Mouse (Mus musculus) embryonic facial prominence, embryonic 10.5 days (tissue): Measurements from ENCODE around the gene Ap5z1. TPM values are rescaled to one million over a fixed set of nuclear protein-coding genes. Genes with fewer than 3 reads are reported as not detected.

Experiments used
- DNase-seq: peaks from one replicate; pipeline ENCODE4 v3.0.0-alpha.2; 2017; ENCODE audit warnings: low spot score
- H3K27ac ChIP-seq: fragments of 300-500 bp; sonication (generic); replicated peaks from 2 replicates; pipeline ENCODE4 v1.5.1; 2016; ENCODE audit warnings: mild to moderate bottlenecking
- H3K27me3 ChIP-seq: fragments of 300-500 bp; sonication (generic); replicated peaks from 2 replicates; pipeline ENCODE4 v1.6.1; 2016; ENCODE audit warnings: low read depth, mild to moderate bottlenecking; ENCODE audit not compliant: poor library complexity, severe bottlenecking
- H3K36me3 ChIP-seq: fragments of 300-500 bp; sonication (generic); replicated peaks from 2 replicates; pipeline ENCODE4 v1.6.1; 2016; ENCODE audit warnings: mild to moderate bottlenecking, moderate library complexity
- H3K4me1 ChIP-seq: fragments of 300-500 bp; sonication (generic); 2 replicates; pipeline ENCODE4 v1.6.1; 2016
- H3K4me3 ChIP-seq: fragments of 300-500 bp; sonication (generic); 2 replicates; pipeline ENCODE4 v1.5.1; 2016; ENCODE audit warnings: mild to moderate bottlenecking, moderate library complexity
- H3K9me3 ChIP-seq: fragments of 300-500 bp; sonication (generic); 2 replicates; pipeline ENCODE4 v1.6.1; 2016; ENCODE audit warnings: mild to moderate bottlenecking
- WGBS: fragments of 180-500 bp; shearing (Covaris S2); methylation state at CpG from one replicate; pipeline ENCODE4 v1.1.7; 2016; 5-methylcytosine and 5-hydroxymethylcytosine counted together
- polyA plus RNA-seq: library from polyadenylated mRNA; unstranded; fragments of >200 nt; fragmentation: Nextera tagmentation; extraction: Ambion mirVana; gene quantifications from 2 replicates; pipeline ENCODE4 v1.2.1, GENCODE M21; 2016

Gene Ap5z1
- polyA plus RNA-seq, 1 experiment from 2014 or later: 14.8 TPM

DNA sequence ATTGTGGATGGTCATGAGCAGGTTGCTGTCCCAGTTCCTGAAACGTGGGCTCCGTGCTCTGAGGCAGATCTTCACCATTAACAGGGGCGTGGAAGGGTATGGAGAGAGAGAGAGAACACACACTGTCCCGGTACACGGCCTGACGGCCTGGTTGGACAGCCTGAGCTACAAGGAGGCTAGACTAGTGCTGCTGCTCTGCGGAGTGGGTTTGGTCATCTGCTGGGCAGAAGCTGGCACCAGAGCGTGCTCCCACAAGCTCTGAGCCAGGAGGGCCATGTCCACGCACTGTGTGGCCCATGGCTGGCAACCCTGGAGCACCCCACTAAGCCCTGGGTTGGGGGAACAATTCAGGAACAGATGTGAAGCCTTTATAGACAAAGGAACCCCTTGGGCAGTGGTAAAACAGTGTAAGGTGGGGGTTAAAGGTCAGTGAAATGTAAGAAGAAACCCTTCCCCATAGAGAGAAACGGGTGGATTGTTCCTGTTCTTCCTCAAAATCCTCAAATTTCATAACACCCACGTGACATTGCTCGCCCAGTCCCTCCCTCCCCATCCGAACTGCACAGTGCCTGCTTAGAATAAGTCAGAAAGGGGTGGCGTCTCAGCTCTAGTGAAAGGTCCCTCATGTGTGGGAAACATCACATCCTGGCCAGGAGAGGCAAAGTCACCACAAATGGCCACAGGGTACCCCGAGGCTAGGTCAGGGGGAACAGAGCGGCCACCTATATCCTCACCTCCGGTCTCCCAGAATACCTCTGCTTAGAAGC, 4.8 kb upstream of the Ap5z1 start:
- H3K27me3 ChIP-seq: no peaks in the 10 kb centered on the region
- H3K36me3 ChIP-seq: peaks cover 77% of the 10 kb centered on the region
- no peaks in the 10 kb centered on the region for H3K9me3 ChIP-seq
- H3K4me1 ChIP-seq: peaks cover 10% of the 10 kb centered on the region; the same call in 1 of the 2 replicates
- 85% methylated on average over 17 of the region's 17 CpGs for WGBS
- H3K27ac ChIP-seq: no peak overlapping the region
- no peak for DNase-seq
- no peak overlapping the region for H3K4me3 ChIP-seq

DNA sequence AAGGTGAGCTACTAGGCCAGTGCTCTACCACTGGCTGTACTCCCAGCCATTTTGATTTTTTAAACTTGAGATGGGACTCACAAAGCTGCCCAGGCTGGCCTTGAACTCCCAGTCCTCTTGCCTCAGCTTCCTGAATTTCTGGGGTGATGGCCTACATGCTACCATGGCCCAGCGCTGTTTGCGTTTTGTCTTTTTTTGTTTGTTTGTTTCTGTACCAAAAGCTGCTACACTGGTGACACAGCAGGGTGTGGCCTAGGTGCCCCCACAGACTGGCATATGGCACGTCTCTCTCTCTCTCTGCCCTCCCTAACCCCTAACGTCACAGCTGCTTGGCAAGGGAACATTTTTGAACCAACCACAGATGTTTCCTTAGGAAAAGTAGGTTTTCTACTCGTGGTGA, 3.9 kb upstream of the Ap5z1 start:
- WGBS: 84% methylated on average over 5 of the region's 5 CpGs
- Histone ChIP-seq H3K9me3 (no peaks in the 10 kb centered on the region), H3K4me3 (no peak overlapping the region), H3K36me3 (peaks cover 69% of the 10 kb centered on the region), H3K27ac (no peak overlapping the region), H3K27me3 (no peaks in the 10 kb centered on the region), H3K4me1 (peaks cover 18% of the 10 kb centered on the region)
- DNase-seq: no peak

DNA sequence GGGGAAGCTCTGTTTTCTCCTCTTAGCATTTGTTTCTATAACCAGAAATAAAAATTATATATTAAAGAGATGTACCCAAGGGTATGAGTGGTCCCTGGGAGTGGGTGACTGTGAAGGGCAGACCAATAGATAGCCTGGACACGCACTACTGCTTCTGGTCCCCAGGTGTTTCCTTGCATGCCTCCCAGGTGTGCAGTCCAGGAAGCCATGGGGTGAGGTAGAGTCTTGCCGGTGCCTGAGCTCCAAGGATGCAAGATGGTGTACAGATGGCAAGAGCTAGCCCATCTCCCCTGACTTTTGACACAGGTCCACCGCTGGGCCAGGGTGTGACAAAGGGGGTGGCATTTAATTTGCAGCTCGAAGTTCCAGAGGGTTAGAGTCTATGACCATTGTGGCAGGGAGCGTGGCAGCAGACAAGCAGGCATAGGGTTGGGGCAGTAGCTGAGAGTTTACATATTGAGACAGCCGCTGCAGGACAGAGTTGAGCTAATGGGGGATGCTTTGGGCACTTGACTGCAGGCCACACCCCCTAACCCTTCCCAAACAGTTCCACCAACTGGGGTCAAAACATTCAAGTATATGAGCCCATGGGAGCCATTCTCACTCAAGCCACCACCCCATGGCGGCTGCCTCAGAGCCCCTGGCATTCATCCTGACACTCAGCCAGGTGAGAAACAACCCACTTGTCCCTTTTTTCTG, 1.7 kb upstream of the Ap5z1 start:
- Histone ChIP-seq H3K4me3 (no peak overlapping the region), H3K4me1 (peaks cover 21% of the 10 kb centered on the region), H3K9me3 (no peaks in the 10 kb centered on the region), H3K36me3 (peaks cover 51% of the 10 kb centered on the region), H3K27ac (no peak overlapping the region), H3K27me3 (no peaks in the 10 kb centered on the region)
- DNase-seq: no peak
- WGBS: 94% methylated on average over 7 of the region's 7 CpGs

DNA sequence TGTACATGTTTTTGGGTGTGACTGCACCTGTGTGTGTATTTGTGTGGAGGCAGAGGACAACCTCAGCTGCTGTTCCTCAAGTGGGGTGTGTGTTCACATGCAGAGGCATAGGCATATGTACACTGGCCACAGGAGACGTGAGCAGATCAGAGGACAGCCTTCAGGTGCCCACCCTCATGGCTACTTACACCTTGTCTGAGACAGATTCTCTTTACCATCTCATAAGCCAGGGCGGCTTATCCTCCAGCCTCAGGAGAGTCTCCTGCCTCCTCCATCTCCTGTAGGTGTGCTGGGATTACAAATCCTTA, 1.1 kb upstream of the Ap5z1 start:
- H3K36me3 ChIP-seq: peaks cover 51% of the 10 kb centered on the region
- H3K4me3 ChIP-seq: no peak overlapping the region
- no peaks in the 10 kb centered on the region for H3K27me3 ChIP-seq
- no peaks in the 10 kb centered on the region for H3K9me3 ChIP-seq
- H3K4me1 ChIP-seq: peaks cover 21% of the 10 kb centered on the region
- 89% methylated on average over 2 of the region's 2 CpGs for WGBS
- no peak for DNase-seq
- no peak overlapping the region for H3K27ac ChIP-seq

DNA sequence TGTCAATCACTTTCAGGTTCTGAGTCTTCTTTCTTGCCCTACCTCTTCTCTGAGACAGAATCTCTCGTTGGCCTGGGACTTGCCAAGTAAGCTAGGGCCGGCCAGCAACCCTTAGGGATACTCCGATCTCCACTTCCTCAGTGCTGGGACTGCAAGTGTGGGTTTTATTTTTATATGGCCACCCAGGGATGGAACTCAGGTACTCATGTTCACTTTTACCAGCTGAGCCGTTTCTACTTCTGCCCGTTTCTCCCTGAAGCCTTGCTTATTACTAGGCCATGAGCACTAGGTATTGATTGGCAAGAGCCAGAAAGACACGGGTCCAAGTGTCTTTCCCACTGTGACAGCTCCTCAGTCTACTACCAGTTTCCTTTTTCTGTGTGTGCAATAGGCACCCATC, 733 bp upstream of the Ap5z1 start:
- no peak for DNase-seq
- H3K4me3 ChIP-seq: peak overlapping the region; percentile 96
- peaks cover 51% of the 10 kb centered on the region for H3K36me3 ChIP-seq
- WGBS: 87% methylated on average over 6 of the region's 6 CpGs
- H3K9me3 ChIP-seq: no peaks in the 10 kb centered on the region
- H3K4me1 ChIP-seq: peaks cover 20% of the 10 kb centered on the region
- peak overlapping the region; percentile 79 for H3K27ac ChIP-seq
- no peaks in the 10 kb centered on the region for H3K27me3 ChIP-seq

DNA sequence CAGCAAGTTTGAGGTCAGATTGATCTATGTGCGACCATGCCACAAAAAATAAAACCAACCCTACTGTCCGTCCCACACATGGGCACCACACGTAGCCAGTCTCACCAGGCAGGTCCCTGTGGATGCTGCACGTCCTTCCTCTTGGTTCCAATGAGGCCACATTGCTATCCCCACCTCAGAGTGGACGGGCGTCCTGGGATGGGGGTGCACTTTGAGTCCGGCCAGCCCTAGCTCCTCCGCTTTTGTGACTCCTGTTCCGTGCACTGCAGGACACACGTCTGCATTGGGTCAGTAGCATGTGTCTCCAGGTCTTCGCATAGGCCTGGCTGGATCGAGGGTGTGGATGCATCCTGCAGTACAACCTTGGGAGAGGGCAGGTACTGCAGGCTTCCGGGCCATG, 4.6 kb downstream of the Ap5z1 start:
- H3K4me1 ChIP-seq: peaks cover 16% of the 10 kb centered on the region
- no peaks in the 10 kb centered on the region for H3K27me3 ChIP-seq
- WGBS: 93% methylated on average over 13 of the region's 13 CpGs
- peaks cover 59% of the 10 kb centered on the region for H3K36me3 ChIP-seq
- H3K9me3 ChIP-seq: no peaks in the 10 kb centered on the region
- no peak for DNase-seq
- no peak overlapping the region for H3K4me3 ChIP-seq
- no peak overlapping the region for H3K27ac ChIP-seq

DNA sequence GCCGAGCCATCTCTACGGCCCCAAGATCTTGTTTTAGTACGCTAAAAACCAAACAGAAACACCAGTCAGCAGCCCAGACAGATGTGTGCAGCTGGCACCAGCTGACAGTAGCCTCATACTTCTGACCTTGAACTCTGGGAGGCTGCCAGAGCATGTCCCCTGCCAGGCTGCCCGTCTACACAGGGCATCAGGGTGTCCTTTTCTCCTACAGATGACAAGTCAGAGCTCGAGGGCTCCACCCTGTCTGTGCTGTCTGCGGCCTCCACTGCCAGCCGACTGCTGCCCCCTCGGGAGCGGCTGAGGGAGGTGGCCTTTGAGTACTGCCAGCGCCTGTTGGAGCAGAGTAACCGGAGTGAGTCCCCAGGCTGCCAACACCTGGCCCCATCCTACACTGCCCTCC, 6.1 kb downstream of the Ap5z1 start:
- WGBS: 90% methylated on average over 11 of the region's 11 CpGs
- peaks cover 70% of the 10 kb centered on the region for H3K36me3 ChIP-seq
- H3K4me3 ChIP-seq: no peak overlapping the region

DNA sequence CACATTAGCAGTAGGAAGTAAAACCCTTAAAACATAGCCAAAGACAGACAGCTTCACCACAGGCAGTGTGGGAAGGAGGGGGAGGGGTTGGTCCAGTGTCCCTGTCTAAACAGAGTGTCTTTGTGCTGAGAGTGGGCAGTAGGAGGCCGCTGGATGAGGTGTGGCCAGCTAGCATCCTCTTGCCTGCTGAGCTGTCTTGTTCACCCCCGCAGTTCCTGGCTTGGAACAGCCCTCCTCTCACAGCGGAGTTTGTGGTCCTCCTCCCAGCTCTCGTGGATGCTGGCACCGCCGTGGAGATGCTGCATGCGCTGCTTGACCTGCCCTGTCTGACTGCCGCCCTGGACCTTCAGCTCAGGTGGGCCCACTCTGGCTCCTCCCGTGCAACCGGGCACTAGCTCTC, 10.0 kb downstream of the Ap5z1 start:
- Histone ChIP-seq H3K36me3 (peaks cover 54% of the 10 kb centered on the region), H3K4me1 (peaks cover 14% of the 10 kb centered on the region), H3K27ac (0 out of 2 replicates have a peak overlapping the region, but pooled peaks have one; percentile 36), H3K27me3 (no peaks in the 10 kb centered on the region), H3K9me3 (no peaks in the 10 kb centered on the region), H3K4me3 (no peak overlapping the region)
- DNase-seq: peak; percentile 27
- WGBS: 52% methylated on average over 10 of the region's 10 CpGs

More for the DNA sequence above, 6.1 kb downstream of the Ap5z1 start:
- no peaks in the 10 kb centered on the region for H3K27me3 ChIP-seq
- H3K27ac ChIP-seq: no peak overlapping the region
- no peak for DNase-seq
- no peaks in the 10 kb centered on the region for H3K9me3 ChIP-seq
- H3K4me1 ChIP-seq: peaks cover 17% of the 10 kb centered on the region

DNA sequence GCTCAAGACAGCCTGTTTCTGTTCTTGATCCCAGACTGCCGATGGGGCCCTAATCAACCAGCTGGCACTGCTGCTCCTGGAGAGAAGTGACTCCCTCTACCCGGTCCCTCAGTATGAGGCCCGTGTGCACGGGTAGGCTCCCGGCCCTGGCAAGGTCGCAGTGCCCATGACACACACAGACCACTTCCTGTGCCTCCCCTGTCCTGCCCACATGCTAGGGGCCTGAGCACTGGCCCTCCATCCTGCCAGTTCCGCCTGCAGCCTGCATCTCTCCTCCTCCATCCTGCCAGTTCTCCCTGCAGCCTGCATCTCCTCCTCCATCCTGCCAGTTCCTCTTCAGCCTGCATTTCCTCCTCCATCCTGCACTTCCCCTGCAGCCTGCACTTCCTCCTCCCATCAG, 11.9 kb downstream of the Ap5z1 start:
- no peaks in the 10 kb centered on the region for H3K9me3 ChIP-seq
- peaks cover 29% of the 10 kb centered on the region for H3K4me1 ChIP-seq
- no peak overlapping the region for H3K27ac ChIP-seq
- WGBS: 75% methylated on average over 7 of the region's 7 CpGs
- no peak for DNase-seq
- H3K4me3 ChIP-seq: no peak overlapping the region
- H3K36me3 ChIP-seq: peaks cover 34% of the 10 kb centered on the region
- H3K27me3 ChIP-seq: no peaks in the 10 kb centered on the region

DNA sequence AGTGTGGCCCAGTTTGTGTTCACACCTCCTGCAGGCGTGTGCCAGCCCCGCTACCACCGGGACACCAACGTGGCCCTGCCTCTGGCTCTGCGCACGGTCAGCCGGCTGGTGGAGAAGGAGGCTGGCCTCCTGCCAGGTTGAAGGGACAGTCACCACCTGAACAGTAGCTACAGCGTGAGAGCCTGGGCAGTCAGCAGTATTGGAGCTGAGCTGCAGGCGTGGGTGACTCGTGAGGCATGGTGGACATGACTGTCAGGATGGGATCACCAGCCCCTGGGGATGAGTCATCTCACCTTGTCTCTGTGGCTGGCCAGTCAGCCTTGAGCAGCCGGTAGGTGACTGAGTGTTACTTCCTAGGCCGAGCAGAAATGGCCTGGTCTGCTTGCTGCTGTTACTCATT, 13.6 kb downstream of the Ap5z1 start:
- H3K36me3 ChIP-seq: peaks cover 17% of the 10 kb centered on the region
- H3K27ac ChIP-seq: no peak overlapping the region
- H3K4me3 ChIP-seq: no peak overlapping the region
- no peaks in the 10 kb centered on the region for H3K9me3 ChIP-seq
- H3K4me1 ChIP-seq: peaks cover 38% of the 10 kb centered on the region
- 88% methylated on average over 12 of the region's 12 CpGs for WGBS
- H3K27me3 ChIP-seq: no peaks in the 10 kb centered on the region
- DNase-seq: no peak

DNA sequence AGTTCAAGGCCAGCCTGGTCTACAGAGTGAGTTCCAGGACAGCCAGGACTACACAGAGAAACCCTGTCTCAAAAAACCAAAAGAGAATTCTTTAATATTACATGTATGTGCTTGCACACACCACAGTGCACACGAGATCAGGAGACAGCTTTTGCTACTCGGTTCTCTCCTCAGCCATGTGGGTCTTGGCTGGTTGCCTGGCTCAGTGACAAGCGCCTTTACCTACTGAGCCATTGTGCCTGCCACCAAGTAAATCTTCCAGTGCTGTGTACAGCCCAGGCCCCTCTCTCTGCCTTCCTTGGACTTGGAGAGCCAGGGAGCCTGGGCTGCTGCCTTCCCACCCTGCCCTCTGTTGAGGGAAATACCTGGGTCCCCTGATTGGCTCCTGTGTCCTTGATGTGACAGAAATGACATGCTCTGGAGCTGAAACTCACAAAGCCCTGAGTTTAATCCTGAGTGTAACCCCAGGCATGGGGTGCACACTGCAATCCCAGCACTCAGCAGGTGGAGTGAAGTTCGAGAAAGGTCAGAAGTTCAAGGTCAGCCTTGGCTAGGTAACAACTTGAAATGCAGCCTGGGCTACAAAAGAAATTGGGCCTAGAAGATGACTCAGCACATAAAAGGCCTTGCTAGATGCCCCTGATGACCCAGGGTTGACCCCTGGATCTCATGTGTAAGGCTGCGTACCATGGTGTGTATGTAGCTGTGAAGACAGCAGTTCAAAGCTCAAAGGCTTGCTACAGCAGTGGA, 14.3 kb downstream of the Ap5z1 start:
- Histone ChIP-seq H3K9me3 (no peaks in the 10 kb centered on the region), H3K4me1 (peaks cover 38% of the 10 kb centered on the region), H3K27me3 (no peaks in the 10 kb centered on the region), H3K36me3 (peaks cover 15% of the 10 kb centered on the region), H3K27ac (no peak overlapping the region), H3K4me3 (no peak overlapping the region)
- 86% methylated on average over 5 of the region's 5 CpGs for WGBS
- no peak for DNase-seq

DNA sequence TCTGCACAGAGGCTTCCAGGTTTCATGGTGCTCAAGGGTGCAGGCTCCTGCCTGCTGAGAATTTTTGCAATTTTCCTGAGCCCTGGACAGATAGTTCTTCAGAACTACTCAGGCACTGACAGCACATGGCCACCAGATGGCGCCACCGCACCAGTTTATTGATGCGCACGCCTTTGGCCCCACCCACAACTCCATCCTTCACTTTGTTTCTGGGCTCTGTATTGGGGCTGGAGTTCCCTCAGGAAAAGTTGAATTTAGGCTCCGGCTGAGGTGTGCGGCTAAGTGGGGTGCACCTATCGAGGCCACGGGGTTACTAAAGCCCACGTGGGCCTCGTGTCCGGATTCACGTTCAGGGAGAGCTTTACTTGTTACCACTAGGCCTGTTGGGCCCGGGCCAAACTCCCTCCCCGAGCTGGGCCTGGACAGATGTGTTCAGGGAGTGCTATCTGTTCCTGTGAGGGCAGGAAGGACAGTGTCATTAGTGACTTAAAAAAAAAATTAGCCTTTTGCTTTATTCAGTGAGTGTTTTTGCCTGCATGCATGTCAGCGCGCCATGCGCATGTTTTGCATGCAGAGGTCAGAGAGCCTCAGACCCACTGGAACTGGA, 15.2 kb downstream of the Ap5z1 start:
- H3K36me3 ChIP-seq: peaks cover 13% of the 10 kb centered on the region

More for the DNA sequence above, 15.2 kb downstream of the Ap5z1 start:
- Histone ChIP-seq H3K27me3 (no peaks in the 10 kb centered on the region), H3K9me3 (no peaks in the 10 kb centered on the region), H3K4me3 (peak overlapping the region; percentile 16; the same call in 1 of the 2 replicates), H3K4me1 (peaks cover 31% of the 10 kb centered on the region), H3K27ac (peak overlapping the region; percentile 75)
- 33% methylated on average over 17 of the region's 17 CpGs for WGBS
- peak; percentile 86 for DNase-seq
